Mouse (Mus musculus) stomach, postnatal 0 days (tissue): ENCODE measurements around the gene Cbx3. TPM values are rescaled to one million over a fixed set of nuclear protein-coding genes. Genes with fewer than 3 reads are reported as not detected.

ENCODE experiments used
- ATAC-seq: fragments of 200-750 bp; cut with Nextera tagmentation; 2 replicates; pipeline ENCODE4 v1.8.0; 2017; ENCODE audit not compliant: low FRiP score, low TSS enrichment
- DNase-seq: peaks from one replicate; pipeline ENCODE4 v3.0.0-alpha.2; 2016; ENCODE audit warnings: low spot score
- H3K27ac ChIP-seq: fragments of 300-500 bp; sonication (generic); replicated peaks from 2 replicates; pipeline ENCODE4 v1.5.1; 2014; ENCODE audit warnings: mild to moderate bottlenecking, control low read depth
- H3K27me3 ChIP-seq: fragments of 300-500 bp; sonication (generic); 2 replicates; pipeline ENCODE4 v1.6.1; 2014; ENCODE audit warnings: low read length; ENCODE audit not compliant: control insufficient read depth, insufficient read depth
- H3K36me3 ChIP-seq: fragments of 300-500 bp; sonication (generic); 2 replicates; pipeline ENCODE4 v1.6.1; 2014; ENCODE audit warnings: low read length, mixed read lengths; ENCODE audit not compliant: control insufficient read depth, insufficient read depth
- H3K4me1 ChIP-seq: fragments of 300-500 bp; sonication (generic); replicated peaks from 2 replicates; pipeline ENCODE4 v1.6.1; 2014; ENCODE audit warnings: antibody characterized with exemption; ENCODE audit not compliant: control insufficient read depth, insufficient read depth
- H3K4me2 ChIP-seq: fragments of 300-500 bp; sonication (generic); replicated peaks from 2 replicates; pipeline ENCODE4 v1.6.1; 2014; ENCODE audit warnings: low read depth, mild to moderate bottlenecking, control low read depth, moderate library complexity
- H3K4me3 ChIP-seq: fragments of 300-500 bp; sonication (generic); 2 replicates; pipeline ENCODE4 v1.5.1; 2014; ENCODE audit warnings: low read depth, low read length, control low read depth
- H3K9ac ChIP-seq: fragments of 300-500 bp; sonication (generic); 2 replicates; pipeline ENCODE4 v1.6.1; 2014; ENCODE audit warnings: mild to moderate bottlenecking, low read length, control low read depth, mixed read lengths
- H3K9me3 ChIP-seq: fragments of 300-500 bp; sonication (generic); 2 replicates; pipeline ENCODE4 v1.6.1; 2016; ENCODE audit warnings: low read length; ENCODE audit not compliant: control insufficient read depth
- CTCF ChIP-seq: IDR thresholded peaks from 2 replicates; pipeline ENCODE4 v1.5.1; 2016; ENCODE audit warnings: antibody characterized with exemption, low read depth, mild to moderate bottlenecking, moderate library complexity
- EP300 ChIP-seq: optimal IDR thresholded peaks from 2 replicates; pipeline ENCODE3; 2016; ENCODE audit warnings: antibody characterized with exemption
- WGBS: fragments of 180-500 bp; shearing (Covaris S2); extraction: QIAGEN DNeasy Blood & Tissue Kit; methylation state at CpG from one replicate; pipeline ENCODE4 v1.1.7; 2014; 5-methylcytosine and 5-hydroxymethylcytosine counted together
- polyA plus RNA-seq: library from polyadenylated mRNA; unstranded; fragments of >200 nt; fragmentation: Nextera tagmentation; extraction: Ambion mirVana; gene quantifications from 2 replicates; pipeline ENCODE4 v1.2.1, GENCODE M21; 2015

Cbx3 gene
- polyA plus RNA-seq, result 209 and 224 TPM in 2 replicates

DNA sequence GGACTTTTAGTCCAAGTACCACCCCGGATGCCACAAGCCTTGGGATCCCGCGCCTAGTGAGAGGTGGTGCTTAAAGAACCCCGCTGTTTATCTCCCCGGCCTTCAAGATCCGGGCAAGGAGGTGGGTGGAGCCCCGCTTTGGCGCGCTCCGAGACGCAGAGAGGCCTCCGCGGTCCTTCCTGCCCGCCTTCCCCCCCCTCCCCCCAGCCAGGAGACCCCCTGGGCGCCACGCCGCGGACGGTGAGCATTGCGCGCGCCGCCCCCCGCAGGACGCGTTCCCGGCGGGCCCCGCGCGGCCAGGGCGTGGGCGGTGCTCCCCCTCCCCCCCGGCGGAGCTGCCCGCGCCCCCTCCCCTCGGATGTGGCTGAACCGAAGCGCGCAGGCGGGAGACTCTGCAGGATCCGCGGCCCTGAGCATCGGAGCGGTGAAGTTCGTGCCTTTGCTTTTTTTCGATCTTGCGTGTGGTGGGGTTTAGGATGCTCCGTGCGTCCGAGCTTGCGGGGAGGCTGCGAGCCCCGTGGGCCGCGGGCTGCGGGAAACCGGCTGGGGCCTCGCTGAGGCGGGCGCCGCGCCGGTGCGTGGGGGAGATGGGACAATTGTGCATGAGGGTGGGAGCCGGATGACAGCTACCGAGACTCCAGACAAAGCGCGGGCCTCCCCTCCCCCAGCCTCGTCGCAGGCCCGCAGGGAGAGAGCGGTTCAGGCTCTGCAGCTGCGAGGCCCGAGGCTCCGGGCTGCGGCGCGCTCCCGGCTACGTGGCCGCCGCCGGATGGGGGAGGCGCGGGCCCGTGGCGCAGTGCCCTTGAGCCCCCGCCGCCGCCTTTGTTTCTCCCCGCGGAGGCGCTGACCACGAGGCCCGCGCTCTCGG is at the start of gene Cbx3:
Cbx3 (plus strand) TSS at position 50 of the 868 bp plus-strand sequence.
- TF ChIP-seq EP300 (no peak), CTCF (no peak)
- Histone ChIP-seq H3K4me3 (peak within 1 kb of the TSS; percentile 99), H3K9me3 (no peaks in the 10 kb centered on the region), H3K4me2 (peak within 1 kb of the TSS; percentile 60), H3K4me1 (0 out of 2 replicates have a peak, but pooled peaks cover 2% of the 10 kb centered on the region), H3K27ac (peak within 1 kb of the TSS; percentile 99), H3K36me3 (peaks cover 8% of the 10 kb centered on the region), H3K9ac (peak within 1 kb of the TSS; percentile 100), H3K27me3 (no peaks in the 10 kb centered on the region)
- DNase-seq (peak; percentile 90), ATAC-seq (peak; percentile 86)
- under 1% methylated on average over 66 of the region's 99 CpGs for WGBS

DNA sequence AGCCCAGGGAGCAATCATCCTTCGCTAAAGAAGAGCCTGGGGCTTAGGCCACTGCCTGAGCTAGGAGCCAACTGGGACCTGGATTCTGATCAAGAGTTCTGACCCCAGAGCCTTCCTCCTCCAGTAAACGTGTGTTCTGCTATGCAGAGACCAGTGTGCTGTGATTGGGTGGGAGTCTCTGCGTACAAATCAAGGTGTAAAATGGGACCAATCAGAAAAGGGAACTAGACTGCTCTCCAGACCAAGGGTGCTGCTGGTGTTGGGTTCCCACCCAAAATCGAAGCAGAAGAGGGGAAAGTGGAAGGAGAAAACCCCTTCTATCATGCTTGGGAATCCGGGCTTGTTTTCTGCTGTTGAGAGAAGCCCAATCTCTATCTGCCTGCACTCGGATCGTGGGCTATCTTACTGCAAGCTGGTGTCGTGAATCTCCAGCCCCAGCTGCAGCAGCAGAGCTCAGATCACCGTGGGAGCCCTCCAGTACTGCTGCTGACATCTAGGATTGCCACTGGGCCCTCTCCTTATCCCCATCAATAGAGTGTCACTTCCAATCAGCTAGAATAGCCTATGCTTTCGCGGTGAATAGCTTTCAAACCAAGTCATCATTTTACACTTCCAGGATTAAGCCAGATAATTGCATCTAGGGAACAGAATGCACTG is 46.6 kb upstream of the Cbx3 start:
- H3K9ac ChIP-seq, result no peak overlapping the region
- TF ChIP-seq CTCF (no peak), EP300 (no peak)
- ATAC-seq, result no peak
- no peak overlapping the region for H3K4me3 ChIP-seq
- H3K9me3 ChIP-seq, result 0 out of 2 replicates have a peak, but pooled peaks cover 3% of the 10 kb centered on the region
- no peak overlapping the region for H3K27ac ChIP-seq
- H3K4me2 ChIP-seq, result no peak overlapping the region
- 50% methylated on average over 11 of the region's 11 CpGs for WGBS
- H3K4me1 ChIP-seq, result no peaks in the 10 kb centered on the region
- no peaks in the 10 kb centered on the region for H3K27me3 ChIP-seq
- DNase-seq, result no peak
- no peaks in the 10 kb centered on the region for H3K36me3 ChIP-seq

- Histone ChIP-seq H3K4me3 (no peak overlapping the region), H3K4me1 (no peaks in the 10 kb centered on the region), H3K9me3 (0 out of 2 replicates have a peak, but pooled peaks cover 3% of the 10 kb centered on the region), H3K4me2 (no peak overlapping the region), H3K27ac (no peak overlapping the region), H3K9ac (no peak overlapping the region), H3K36me3 (no peaks in the 10 kb centered on the region), H3K27me3 (no peaks in the 10 kb centered on the region)
- 88% methylated on average over 2 of the region's 2 CpGs for WGBS
- no peak for ATAC-seq
- no peak for DNase-seq
- no peak for TF ChIP-seq EP300
- no peak for TF ChIP-seq CTCF
Observed at GRCm38 (mm10) chr6:51424537-51424936, 45.6 kb upstream of the Cbx3 start.

DNA sequence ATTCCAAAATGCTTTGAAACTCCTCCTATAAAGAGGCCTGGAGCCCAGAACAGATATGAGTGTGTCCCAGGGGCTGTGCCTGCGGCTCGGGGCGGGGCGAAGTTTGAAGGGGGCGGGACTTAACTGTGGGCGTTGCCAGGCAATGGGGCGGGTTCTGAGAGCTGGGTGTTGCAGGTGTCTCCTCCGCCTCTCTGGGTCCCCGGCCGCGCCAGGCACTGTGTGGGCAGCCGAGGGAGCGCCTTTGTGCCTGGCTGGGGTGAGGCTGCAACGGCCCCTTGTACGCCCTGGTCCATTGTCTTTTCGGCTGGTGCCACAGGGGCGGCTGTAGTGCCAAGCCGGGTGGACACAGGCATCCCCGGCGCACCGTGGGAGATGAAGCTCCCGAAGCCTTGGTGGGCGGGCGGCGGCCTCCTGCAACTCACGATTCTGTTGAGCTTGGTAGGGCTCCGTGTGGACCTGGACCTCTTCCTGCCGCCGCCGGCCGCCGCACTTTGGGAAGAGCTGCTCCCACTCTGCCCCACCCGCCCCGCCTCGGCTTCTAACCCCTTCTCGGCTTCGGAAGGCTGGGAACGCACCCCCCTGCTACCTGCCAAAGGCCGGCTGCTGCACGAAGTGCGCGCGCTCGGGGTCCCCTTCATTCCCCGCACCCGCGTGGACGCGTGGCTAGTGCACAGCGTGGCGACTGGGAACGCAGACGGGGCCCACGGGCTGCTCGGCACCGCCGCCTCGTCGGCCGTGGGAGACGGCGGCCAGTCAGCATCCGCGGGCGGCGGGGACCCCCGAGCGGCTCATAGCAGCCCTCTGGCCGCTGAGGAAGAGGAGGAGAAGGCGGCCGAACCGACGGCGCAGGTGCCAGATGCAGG is 37.4 kb upstream of the Cbx3 start, which contains the start of gene Nfe2l3:
Nfe2l3 (plus strand) TSS at position 136 of the 863 bp plus-strand sequence.
- Histone ChIP-seq H3K9me3 (no peaks in the 10 kb centered on the region), H3K27ac (peak within 1 kb of the TSS; percentile 84), H3K36me3 (no peaks in the 10 kb centered on the region), H3K9ac (peak within 1 kb of the TSS; percentile 75), H3K27me3 (no peaks in the 10 kb centered on the region), H3K4me2 (peak within 1 kb of the TSS; percentile 91), H3K4me1 (no peaks in the 10 kb centered on the region; the same call in 1 of the 2 replicates), H3K4me3 (peak within 1 kb of the TSS; percentile 59)
- TF ChIP-seq CTCF (no peak), EP300 (no peak)
- peak; percentile 96 for DNase-seq
- ATAC-seq, result peak; percentile 94
- WGBS, result 1% methylated on average over 72 of the region's 74 CpGs

DNA sequence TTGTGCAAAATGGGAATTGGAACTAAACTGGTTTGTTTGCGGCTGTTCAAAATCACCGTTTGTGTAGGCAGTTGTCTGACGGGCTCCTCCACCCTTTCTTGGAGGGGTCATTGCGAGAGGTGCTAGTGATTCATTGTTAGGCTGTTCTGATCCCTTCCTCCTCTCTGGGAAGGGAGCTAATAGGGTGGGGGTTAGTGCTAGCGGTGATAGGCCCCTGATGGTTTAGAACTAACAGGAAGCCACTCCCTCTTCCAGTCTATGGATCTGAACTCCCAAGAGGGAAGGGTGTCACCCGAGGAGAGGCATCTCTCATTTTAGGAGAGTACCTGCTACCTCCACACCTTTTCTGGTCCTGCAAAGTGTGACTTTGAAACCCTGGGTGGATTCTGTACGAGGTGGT is 35.9 kb upstream of the Cbx3 start:
- ATAC-seq (no peak), DNase-seq (no peak)
- 28% methylated on average over 7 of the region's 7 CpGs for WGBS
- no peaks in the 10 kb centered on the region for H3K27me3 ChIP-seq
- TF ChIP-seq CTCF (no peak), EP300 (no peak)
- no peaks in the 10 kb centered on the region for H3K9me3 ChIP-seq
- H3K4me1 ChIP-seq, result no peaks in the 10 kb centered on the region; the same call in 1 of the 2 replicates
- H3K27ac ChIP-seq, result no peak overlapping the region
- H3K4me2 ChIP-seq, result peak overlapping the region; percentile 91
- H3K9ac ChIP-seq, result no peak overlapping the region
- no peak overlapping the region for H3K4me3 ChIP-seq
- H3K36me3 ChIP-seq, result no peaks in the 10 kb centered on the region
